Mouse (Mus musculus): ENCODE results near the gene Alg2. TPM values are rescaled to one million over a fixed set of nuclear protein-coding genes. Genes with fewer than 3 reads are reported as not detected.
A peak's percentile ranks its signal among the peaks of the same experiment; 100 is the strongest.

Alg2 gene
- polyA plus RNA-seq, 1 experiment from 2014 or later, result 33.6 TPM

- Histone ChIP-seq H3K27me3 (replicated peaks) (no peaks in the 10 kb centered on the region), H3K9me3 (replicated peaks) (no peaks in the 10 kb centered on the region), H3K4me3 (no peak overlapping the region), H3K4me1 (replicated peaks) (peaks cover 7% of the 10 kb centered on the region; the same call in 1 of the 2 replicates), H3K9ac (no peak overlapping the region), H3K36me3 (no peaks in the 10 kb centered on the region), H3K27ac (ENCODE audit: poor library complexity, severe bottlenecking) (no peak overlapping the region), H3K4me2 (no peak overlapping the region)
- ATAC-seq (ENCODE audit: insufficient number of reproducible peaks, low FRiP score), result no peak
- WGBS, result 60% methylated on average over 1 of the region's 1 CpGs
Observed at GRCm38 (mm10) chr4:47494137-47494536, 20.0 kb upstream of the Alg2 start.

DNA sequence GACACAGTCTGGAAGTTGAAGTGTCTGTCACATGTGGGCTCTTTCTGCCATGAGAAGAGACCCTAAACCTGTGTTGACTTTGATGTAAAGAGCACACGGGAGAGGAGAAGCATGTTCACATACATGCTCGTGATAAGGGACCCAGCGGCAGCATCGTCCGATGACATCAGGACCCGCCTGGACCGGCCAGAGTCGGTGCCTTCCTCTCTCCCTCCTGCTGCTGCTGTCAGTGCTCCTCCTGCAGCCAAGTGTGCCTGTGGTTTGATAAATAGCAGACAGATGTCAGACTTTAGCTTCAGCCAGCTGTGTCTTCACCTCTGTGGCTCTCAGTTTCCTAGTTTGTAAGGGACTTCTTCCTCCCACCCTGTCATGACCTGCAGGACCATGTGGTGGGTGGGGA is 19.3 kb upstream of the Alg2 start:
- no peaks in the 10 kb centered on the region for H3K27me3 ChIP-seq (replicated peaks)
- 44% methylated on average over 8 of the region's 8 CpGs for WGBS
- H3K9ac ChIP-seq, result no peak overlapping the region
- no peak overlapping the region for H3K4me3 ChIP-seq
- H3K4me2 ChIP-seq, result no peak overlapping the region; the same call in 1 of the 2 replicates
- H3K27ac ChIP-seq (ENCODE audit: poor library complexity, severe bottlenecking), result no peak overlapping the region
- H3K4me1 ChIP-seq (replicated peaks), result peaks cover 7% of the 10 kb centered on the region; the same call in 1 of the 2 replicates
- H3K9me3 ChIP-seq (replicated peaks), result no peaks in the 10 kb centered on the region
- no peak for ATAC-seq (ENCODE audit: insufficient number of reproducible peaks, low FRiP score)
- H3K36me3 ChIP-seq, result no peaks in the 10 kb centered on the region

DNA sequence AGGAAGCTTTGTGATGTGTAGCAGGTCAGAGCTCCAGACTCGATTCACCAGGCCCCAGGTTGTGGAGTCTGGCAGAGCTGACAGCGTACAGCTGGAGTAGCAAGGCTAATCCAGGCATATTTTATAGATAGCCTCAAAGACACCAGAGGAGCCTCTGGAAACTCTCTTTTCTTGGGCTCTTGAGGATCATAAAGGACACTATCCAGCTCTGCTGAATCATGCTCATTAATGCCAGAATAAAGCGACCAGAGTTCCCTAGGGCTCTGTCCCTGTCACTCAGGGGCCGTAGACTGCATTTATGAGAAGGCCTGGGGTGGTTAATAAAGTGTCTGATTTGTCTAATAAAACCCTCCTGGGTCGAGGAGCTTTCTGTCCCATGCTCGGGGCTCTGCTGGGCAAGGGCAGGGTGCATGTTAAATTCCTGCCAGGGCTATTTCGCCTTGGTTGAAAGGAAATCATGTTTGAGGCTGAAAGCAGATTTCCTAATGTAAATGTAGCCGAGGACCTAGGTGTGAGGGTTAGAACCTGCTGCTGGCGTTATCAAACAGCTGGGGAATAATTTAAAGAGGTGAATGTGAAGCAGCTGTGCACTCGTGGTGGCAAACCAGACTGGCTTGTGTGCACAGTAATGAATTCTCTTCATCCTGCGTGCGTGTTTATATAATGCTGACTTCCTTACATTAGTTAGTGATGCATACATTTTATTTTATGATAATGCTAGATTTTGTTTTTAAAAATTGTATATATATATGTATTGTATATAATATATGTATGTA is 18.4 kb upstream of the Alg2 start:
- H3K9me3 ChIP-seq (replicated peaks), result no peaks in the 10 kb centered on the region
- no peak overlapping the region for H3K4me2 ChIP-seq
- peaks cover 7% of the 10 kb centered on the region; the same call in 1 of the 2 replicates for H3K4me1 ChIP-seq (replicated peaks)
- H3K36me3 ChIP-seq, result no peaks in the 10 kb centered on the region
- WGBS, result 71% methylated on average over 12 of the region's 12 CpGs
- H3K27me3 ChIP-seq (replicated peaks), result no peaks in the 10 kb centered on the region
- no peak overlapping the region for H3K4me3 ChIP-seq
- H3K9ac ChIP-seq, result no peak overlapping the region
- ATAC-seq (ENCODE audit: insufficient number of reproducible peaks, low FRiP score), result no peak
- H3K27ac ChIP-seq (ENCODE audit: poor library complexity, severe bottlenecking), result no peak overlapping the region

DNA sequence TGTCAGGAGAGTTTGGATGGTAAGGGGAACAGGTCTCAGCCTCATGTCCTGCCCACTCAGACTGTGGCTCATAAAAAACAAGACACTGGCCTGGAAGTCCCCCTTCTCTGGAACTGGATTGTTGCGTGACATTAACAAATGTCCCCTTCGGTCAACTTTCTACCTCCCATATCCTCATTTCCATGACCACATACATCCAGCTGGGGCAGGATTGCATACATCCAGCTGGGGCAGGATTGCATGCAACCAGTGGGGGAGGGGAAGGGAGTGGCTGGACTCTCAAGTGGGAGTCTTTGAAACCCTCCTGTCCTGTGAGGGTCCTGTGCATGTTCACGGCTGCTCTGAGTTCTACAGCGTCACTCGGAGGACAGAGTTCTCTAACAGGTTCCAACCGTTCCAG is 17.1 kb upstream of the Alg2 start:
- Histone ChIP-seq H3K4me1 (replicated peaks) (peaks cover 7% of the 10 kb centered on the region; the same call in 1 of the 2 replicates), H3K9me3 (replicated peaks) (no peaks in the 10 kb centered on the region), H3K27ac (ENCODE audit: poor library complexity, severe bottlenecking) (no peak overlapping the region), H3K9ac (no peak overlapping the region), H3K27me3 (replicated peaks) (no peaks in the 10 kb centered on the region), H3K4me3 (no peak overlapping the region), H3K4me2 (no peak overlapping the region), H3K36me3 (no peaks in the 10 kb centered on the region)
- 85% methylated on average over 6 of the region's 6 CpGs for WGBS
- ATAC-seq (ENCODE audit: insufficient number of reproducible peaks, low FRiP score), result no peak

DNA sequence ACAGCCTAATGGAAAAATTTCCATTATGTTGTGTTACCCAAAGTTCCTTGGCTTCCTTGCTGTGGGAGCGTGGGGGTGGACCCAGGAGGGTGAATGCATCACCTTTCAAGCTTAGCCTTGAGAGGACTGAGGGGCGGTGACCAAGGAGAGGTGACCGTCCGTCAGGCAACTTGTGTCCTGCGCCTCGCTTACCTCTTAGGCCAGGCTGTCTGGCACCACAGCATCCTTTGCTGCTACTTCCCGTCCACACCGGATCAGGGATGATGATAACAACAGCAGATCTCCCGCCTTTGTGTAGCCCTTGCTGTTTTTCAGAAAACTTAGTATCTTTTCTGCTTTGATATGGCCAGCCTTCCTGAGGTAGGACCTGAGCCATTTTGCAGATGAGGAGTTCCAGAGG is 6.4 kb upstream of the Alg2 start:
- Histone ChIP-seq H3K4me3 (no peak overlapping the region), H3K4me2 (no peak overlapping the region), H3K36me3 (peaks cover 78% of the 10 kb centered on the region), H3K27ac (ENCODE audit: poor library complexity, severe bottlenecking) (no peak overlapping the region), H3K4me1 (replicated peaks) (peaks cover 7% of the 10 kb centered on the region), H3K27me3 (replicated peaks) (no peaks in the 10 kb centered on the region), H3K9me3 (replicated peaks) (no peaks in the 10 kb centered on the region), H3K9ac (no peak overlapping the region)
- WGBS, result 91% methylated on average over 9 of the region's 9 CpGs
- ATAC-seq (ENCODE audit: insufficient number of reproducible peaks, low FRiP score), result no peak

GRCm38 (mm10) chr4:47480095-47480494 is 6.0 kb upstream of the Alg2 start:
- H3K27me3 ChIP-seq (replicated peaks), result no peaks in the 10 kb centered on the region
- no peak overlapping the region for H3K4me3 ChIP-seq
- no peak for ATAC-seq (ENCODE audit: insufficient number of reproducible peaks, low FRiP score)
- H3K4me2 ChIP-seq, result no peak overlapping the region
- peaks cover 78% of the 10 kb centered on the region for H3K36me3 ChIP-seq
- H3K9me3 ChIP-seq (replicated peaks), result no peaks in the 10 kb centered on the region
- H3K27ac ChIP-seq (ENCODE audit: poor library complexity, severe bottlenecking), result no peak overlapping the region
- H3K9ac ChIP-seq, result no peak overlapping the region
- peaks cover 12% of the 10 kb centered on the region for H3K4me1 ChIP-seq (replicated peaks)
- WGBS, result 91% methylated on average over 13 of the region's 13 CpGs

- Histone ChIP-seq H3K36me3 (peaks cover 62% of the 10 kb centered on the region), H3K4me1 (replicated peaks) (peaks cover 22% of the 10 kb centered on the region), H3K27me3 (replicated peaks) (no peaks in the 10 kb centered on the region), H3K9ac (no peak overlapping the region), H3K4me3 (no peak overlapping the region), H3K4me2 (no peak overlapping the region), H3K9me3 (replicated peaks) (no peaks in the 10 kb centered on the region), H3K27ac (ENCODE audit: poor library complexity, severe bottlenecking) (no peak overlapping the region)
- 90% methylated on average over 6 of the region's 6 CpGs for WGBS
- no peak for ATAC-seq (ENCODE audit: insufficient number of reproducible peaks, low FRiP score)
Observed at GRCm38 (mm10) chr4:47477539-47477938, 3.4 kb upstream of the Alg2 start.

- WGBS, result 11% methylated on average over 31 of the region's 31 CpGs
- peak overlapping the region; percentile 94 for H3K27ac ChIP-seq (ENCODE audit: poor library complexity, severe bottlenecking)
- peaks cover 60% of the 10 kb centered on the region for H3K36me3 ChIP-seq
- no peaks in the 10 kb centered on the region for H3K9me3 ChIP-seq (replicated peaks)
- H3K27me3 ChIP-seq (replicated peaks), result no peaks in the 10 kb centered on the region
- peak overlapping the region; percentile 88 for H3K4me2 ChIP-seq
- ATAC-seq (ENCODE audit: insufficient number of reproducible peaks, low FRiP score), result peak; percentile 7; the same call in 1 of the 2 replicates
- H3K4me3 ChIP-seq, result peak overlapping the region; percentile 82
- peaks cover 26% of the 10 kb centered on the region for H3K4me1 ChIP-seq (replicated peaks)
- H3K9ac ChIP-seq, result peak overlapping the region; percentile 89
Observed at GRCm38 (mm10) chr4:47474730-47475643, 854 bp upstream of the Alg2 start.

DNA sequence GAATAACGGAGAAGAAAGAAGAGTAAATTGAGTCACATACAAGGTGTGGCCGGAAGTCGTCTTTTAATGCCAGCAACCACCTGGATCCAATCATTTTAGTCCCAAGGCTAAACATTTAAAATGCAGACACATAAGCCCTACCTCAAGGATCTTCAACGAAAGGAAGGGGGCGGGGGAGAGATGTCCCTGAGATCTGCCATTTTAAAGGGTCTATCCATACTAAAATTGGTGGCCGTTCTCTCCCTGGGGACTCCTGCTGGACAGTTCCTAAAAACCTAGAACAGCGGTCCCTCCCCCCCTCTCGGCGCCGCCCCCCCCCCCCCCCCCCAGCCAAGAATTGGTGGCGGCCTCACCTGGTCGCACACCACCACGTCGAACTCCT is 556 bp downstream of the Alg2 start:
- no peaks in the 10 kb centered on the region for H3K27me3 ChIP-seq (replicated peaks)
- H3K4me3 ChIP-seq, result peak overlapping the region; percentile 82
- H3K4me2 ChIP-seq, result peak overlapping the region; percentile 88
- H3K36me3 ChIP-seq, result peaks cover 64% of the 10 kb centered on the region
- H3K9ac ChIP-seq, result peak overlapping the region; percentile 89
- H3K9me3 ChIP-seq (replicated peaks), result peaks cover 2% of the 10 kb centered on the region; the same call in 1 of the 2 replicates
- peak overlapping the region; percentile 94 for H3K27ac ChIP-seq (ENCODE audit: poor library complexity, severe bottlenecking)
- peaks cover 26% of the 10 kb centered on the region for H3K4me1 ChIP-seq (replicated peaks)
- 5% methylated on average over 11 of the region's 14 CpGs for WGBS
- ATAC-seq (ENCODE audit: insufficient number of reproducible peaks, low FRiP score), result no peak; the same call in 1 of the 2 replicates

DNA sequence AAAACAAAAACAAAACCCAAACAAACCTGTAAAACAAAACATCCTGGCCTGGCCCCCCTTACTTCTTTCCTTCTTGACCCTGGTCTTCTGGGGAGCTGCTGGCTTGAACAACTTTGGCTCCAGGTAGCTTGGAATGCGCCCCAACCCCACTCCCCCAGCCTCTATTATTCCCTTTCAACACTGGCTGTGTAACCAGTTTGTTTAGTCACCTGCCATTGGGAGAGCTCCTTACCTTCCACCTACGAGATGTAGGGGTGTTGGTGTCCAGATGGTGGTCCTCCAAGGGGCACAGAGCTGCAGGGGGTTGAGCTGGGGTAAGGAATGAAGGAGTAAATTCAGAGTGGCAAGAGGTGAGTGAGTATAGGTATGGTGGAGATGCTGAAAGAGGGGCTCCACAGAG is 6.9 kb downstream of the Alg2 start:
- Histone ChIP-seq H3K9ac (no peak overlapping the region), H3K4me2 (no peak overlapping the region), H3K27me3 (replicated peaks) (no peaks in the 10 kb centered on the region), H3K9me3 (replicated peaks) (peaks cover 9% of the 10 kb centered on the region; the same call in 1 of the 2 replicates), H3K4me1 (replicated peaks) (peaks cover under 1% of the 10 kb centered on the region; the same call in 1 of the 2 replicates), H3K36me3 (peaks cover 59% of the 10 kb centered on the region), H3K27ac (ENCODE audit: poor library complexity, severe bottlenecking) (no peak overlapping the region), H3K4me3 (no peak overlapping the region)
- 87% methylated on average over 2 of the region's 2 CpGs for WGBS
- no peak for ATAC-seq (ENCODE audit: insufficient number of reproducible peaks, low FRiP score)
